Mouse (Mus musculus): ENCODE measurements around the gene Galnt5. TPM values are rescaled to one million over a fixed set of nuclear protein-coding genes. Genes with fewer than 3 reads are reported as not detected.
A peak's percentile ranks its signal among the peaks of the same experiment; 100 is the strongest.

The Galnt5 gene
- polyA plus RNA-seq, 1 experiment from 2014 or later, result 0.42 TPM

GRCm38 (mm10) chr2:58041867-58042266, 44.2 kb downstream of the Galnt5 start:
- Histone ChIP-seq H3K4me2 (replicated peaks) (no peak overlapping the region), H3K9ac (no peak overlapping the region), H3K27ac (no peak overlapping the region), H3K27me3 (replicated peaks) (no peaks in the 10 kb centered on the region), H3K9me3 (no peaks in the 10 kb centered on the region), H3K4me1 (no peaks in the 10 kb centered on the region), H3K36me3 (no peaks in the 10 kb centered on the region), H3K4me3 (no peak overlapping the region)
- 74% methylated on average over 7 of the region's 7 CpGs for WGBS
- no peak for ATAC-seq (ENCODE audit: low FRiP score, low read depth)

GRCm38 (mm10) chr2:58052821-58053581, 55.3 kb downstream of the Galnt5 start, which contains the start of gene Ermn:
Gene Ermn, minus strand, starts transcription at chr2:58052864.
- H3K4me2 ChIP-seq (replicated peaks), result peak within 1 kb of the TSS; percentile 31; the same call in 1 of the 2 replicates

GRCm38 (mm10) chr2:58055383-58055782, 57.7 kb downstream of the Galnt5 start:
- Histone ChIP-seq H3K4me2 (replicated peaks) (no peak overlapping the region), H3K4me3 (no peak overlapping the region), H3K9me3 (no peaks in the 10 kb centered on the region), H3K27me3 (replicated peaks) (no peaks in the 10 kb centered on the region), H3K9ac (no peak overlapping the region), H3K27ac (no peak overlapping the region), H3K36me3 (no peaks in the 10 kb centered on the region), H3K4me1 (peaks cover 7% of the 10 kb centered on the region)
- peak; percentile 66 for ATAC-seq (ENCODE audit: low FRiP score, low read depth)

More at GRCm38 (mm10) chr2:58052821-58053581, 55.3 kb downstream of the Galnt5 start, which contains the start of gene Ermn:
- Histone ChIP-seq H3K27me3 (replicated peaks) (no peaks in the 10 kb centered on the region), H3K4me1 (peaks cover 7% of the 10 kb centered on the region), H3K36me3 (no peaks in the 10 kb centered on the region), H3K9me3 (no peaks in the 10 kb centered on the region), H3K4me3 (no peak within 1 kb of the TSS), H3K9ac (no peak within 1 kb of the TSS), H3K27ac (no peak within 1 kb of the TSS)
- WGBS, result 13% methylated on average over 7 of the region's 7 CpGs
- peak; percentile 67 for ATAC-seq (ENCODE audit: low FRiP score, low read depth)

GRCm38 (mm10) chr2:58079849-58080248, 82.2 kb downstream of the Galnt5 start:
- H3K4me3 ChIP-seq, result no peak overlapping the region
- H3K9ac ChIP-seq, result no peak overlapping the region
- H3K27ac ChIP-seq, result no peak overlapping the region
- H3K36me3 ChIP-seq, result no peaks in the 10 kb centered on the region
- H3K4me1 ChIP-seq, result no peaks in the 10 kb centered on the region
- ATAC-seq (ENCODE audit: low FRiP score, low read depth), result no peak
- WGBS, result 68% methylated on average over 1 of the region's 1 CpGs
- H3K27me3 ChIP-seq (replicated peaks), result no peaks in the 10 kb centered on the region
- H3K9me3 ChIP-seq, result no peaks in the 10 kb centered on the region
- no peak overlapping the region for H3K4me2 ChIP-seq (replicated peaks)

GRCm38 (mm10) chr2:58086420-58086819, 88.7 kb downstream of the Galnt5 start:
- H3K27me3 ChIP-seq (replicated peaks), result no peaks in the 10 kb centered on the region
- WGBS, result 89% methylated on average over 1 of the region's 1 CpGs
- no peak overlapping the region for H3K9ac ChIP-seq
- ATAC-seq (ENCODE audit: low FRiP score, low read depth), result no peak
- H3K4me2 ChIP-seq (replicated peaks), result no peak overlapping the region
- no peak overlapping the region for H3K4me3 ChIP-seq
- H3K27ac ChIP-seq, result no peak overlapping the region
- H3K36me3 ChIP-seq, result no peaks in the 10 kb centered on the region
- no peaks in the 10 kb centered on the region for H3K9me3 ChIP-seq
- H3K4me1 ChIP-seq, result no peaks in the 10 kb centered on the region

GRCm38 (mm10) chr2:58094818-58095217, 97.1 kb downstream of the Galnt5 start:
- 29% methylated on average over 1 of the region's 1 CpGs for WGBS
- Histone ChIP-seq H3K27ac (no peak overlapping the region), H3K4me3 (no peak overlapping the region), H3K4me2 (replicated peaks) (no peak overlapping the region), H3K36me3 (no peaks in the 10 kb centered on the region), H3K9me3 (no peaks in the 10 kb centered on the region), H3K27me3 (replicated peaks) (no peaks in the 10 kb centered on the region), H3K4me1 (no peaks in the 10 kb centered on the region), H3K9ac (no peak overlapping the region)
- no peak for ATAC-seq (ENCODE audit: low FRiP score, low read depth)

Other genes starting within 250 kb of the Galnt5 start
- 0.09 and 0.22 TPM in 2 replicates for gene Ermn, start 55.0 kb downstream of the Galnt5 start, polyA plus RNA-seq (2016; fragmentation: Nextera tagmentation; extraction: Ambion mirVana)
- gene Cytip, start 197.6 kb downstream of the Galnt5 start, polyA plus RNA-seq (2016; fragmentation: Nextera tagmentation; extraction: Ambion mirVana), result 0.10 and 0.42 TPM in 2 replicates

Data from neural tube, embryonic 12.5 days (tissue).